Mouse (Mus musculus) kidney, adult 2 months (tissue): ENCODE data around the gene Timm8a2.

ENCODE experiments used
- CTCF ChIP-seq: fragments of 200-500 bp; conservative IDR thresholded peaks from 2 replicates; pipeline ENCODE4 v1.5.1; 2011; ENCODE audit warnings: low read depth, mild to moderate bottlenecking, control low read depth, low read length, moderate library complexity, mixed read lengths; ENCODE audit not compliant: insufficient read depth, insufficient read length
- POLR2A ChIP-seq: fragments of 200-500 bp; IDR thresholded peaks from one replicate; pipeline ENCODE4 v1.6.1; 2011; ENCODE audit warnings: low read depth, low read length, control low read depth

GRCm38 (mm10) chr14:122012193-122012592 is 22.3 kb upstream of the Timm8a2 start:
- TF ChIP-seq POLR2A: no peak
- TF ChIP-seq CTCF: no peak
